Mouse (Mus musculus): ENCODE measurements around the gene Pip5k1c.

- no peak for TF ChIP-seq CTCF (IDR thresholded peaks at IDR 0.05; ENCODE audit: borderline replicate concordance, insufficient read depth, low read depth, low read length)
- TF ChIP-seq POLR2A (IDR thresholded peaks at IDR 0.05; ENCODE audit: borderline replicate concordance, insufficient read depth, low read length) = no peak
Observed at GRCm38 (mm10) chr10:81326858-81327257, 34.1 kb downstream of the Pip5k1c start.

Measured in cerebellum, adult 2 months (tissue).